9 mouse cellular contexts compared by ENCODE assay signal in the genomic region with DNA sequence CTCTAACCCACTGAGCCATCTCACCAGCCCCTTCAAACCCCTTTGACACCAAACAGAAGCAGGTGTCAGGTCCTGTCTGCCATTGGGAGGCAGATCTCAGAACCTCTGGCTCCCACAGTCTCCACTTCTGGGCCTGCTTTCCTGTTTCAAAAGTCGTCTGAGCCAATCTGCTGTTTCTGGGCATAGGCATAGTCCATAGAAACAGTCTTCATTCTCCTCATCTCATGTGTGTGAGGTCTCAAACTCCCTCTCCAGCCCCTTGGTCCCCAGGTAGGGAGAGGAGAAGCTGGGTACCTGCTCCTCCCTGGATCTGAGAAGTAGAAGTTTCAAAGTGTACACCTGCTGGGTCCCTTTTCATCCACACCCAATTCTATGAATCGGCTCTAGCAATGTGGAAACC. TPM values are rescaled to one million over a fixed set of nuclear protein-coding genes. Genes with fewer than 3 reads are reported as not detected.
DNase-seq lines count a peak whose midpoint lies in the region; ATAC-seq and TF ChIP-seq lines count a peak whose summit lies in the region.
"Had no signal": no experiment of that assay in that cellular context is flagged by ENCODE, and none has a peak within 500 bp of the region (broad histone marks: within the 10 kb centered on the region; RNA-seq: fewer than 3 reads in every experiment).

No protein-coding gene starts in this region.

- peaks cover 47% of the 10 kb centered on the region for H3K4me1 ChIP-seq in hindbrain, embryonic 13.5 days (replicated peaks)
- H3K4me1 ChIP-seq in neural tube, embryonic 12.5 days = peaks cover 14% of the 10 kb centered on the region

- peak overlapping the region; percentile 92 for H3K27ac ChIP-seq in gastrocnemius, adult 2 months
- H3K27ac ChIP-seq in left cerebral cortex, adult 2 months = peak overlapping the region; percentile 96
- H3K27ac ChIP-seq in hindbrain, embryonic 13.5 days = peak overlapping the region; percentile 67
- H3K27ac ChIP-seq in neural tube, embryonic 12.5 days = no peak overlapping the region
- H3K27ac ChIP-seq: macrophage had no signal

- H3K36me3 ChIP-seq in hindbrain, embryonic 13.5 days = peaks cover 7% of the 10 kb centered on the region; the same call in 1 of the 2 replicates
- H3K36me3 ChIP-seq in neural tube, embryonic 12.5 days = no peaks in the 10 kb centered on the region

- peaks cover 7% of the 10 kb centered on the region; the same call in 1 of the 2 replicates for H3K27me3 ChIP-seq in hindbrain, embryonic 13.5 days
- peaks cover 19% of the 10 kb centered on the region for H3K27me3 ChIP-seq in neural tube, embryonic 12.5 days (replicated peaks)

- WGBS in hindbrain, embryonic 13.5 days = 20% methylated on average over 2 of the region's 2 CpGs
- 26% methylated on average over 2 of the region's 2 CpGs for WGBS in neural tube, embryonic 12.5 days

- H3K4me3 ChIP-seq in gastrocnemius, adult 2 months = peak overlapping the region; percentile 76
- peak overlapping the region; percentile 81 for H3K4me3 ChIP-seq in left cerebral cortex, adult 2 months
- H3K4me3 ChIP-seq in hindbrain, embryonic 13.5 days = peak overlapping the region; percentile 85
- H3K4me3 ChIP-seq in neural tube, embryonic 12.5 days = peak overlapping the region; percentile 56; the same call in 1 of the 2 replicates

- no peaks in the 10 kb centered on the region for H3K9me3 ChIP-seq in hindbrain, embryonic 13.5 days
- H3K9me3 ChIP-seq in neural tube, embryonic 12.5 days = no peaks in the 10 kb centered on the region

- peak overlapping the region; percentile 88 for H3K4me2 ChIP-seq in hindbrain, embryonic 13.5 days
- H3K4me2 ChIP-seq in neural tube, embryonic 12.5 days (replicated peaks) = peak overlapping the region; percentile 95

- intact Hi-C loops in gastrocnemius, adult 2 months (cut with DNase I) = no loop called here
- intact Hi-C loops in left cerebral cortex, adult 2 months (cut with DNase I) = loop anchor here (2.0 to 5.0 kb wide), 2 partner anchors 34 to 54 kb away; partner anchors contain the start of gene Pde1b
- intact Hi-C loops in left cerebral cortex, postnatal 4 days (cut with DNase I) = no loop called here

- TF ChIP-seq CTCF in gastrocnemius, adult 2 months (IDR thresholded peaks at IDR 0.05) = no peak
- TF ChIP-seq CTCF in left cerebral cortex, adult 2 months (IDR thresholded peaks at IDR 0.05) = no peak

- H3K9ac ChIP-seq in hindbrain, embryonic 13.5 days = peak overlapping the region; percentile 91
- peak overlapping the region; percentile 51 for H3K9ac ChIP-seq in neural tube, embryonic 12.5 days

- no peak for DNase-seq in gastrocnemius, adult 2 months
- no peak for DNase-seq in gastrocnemius, postnatal 4 days (ENCODE audit: low spot score in 2 of 2)
- no peak for DNase-seq in left cerebral cortex, adult 2 months (ENCODE audit: extremely low spot score in 1 of 2, low spot score in 2 of 2)
- DNase-seq in left cerebral cortex, postnatal 4 days = no peak
- DNase-seq in ovary, postnatal 14 days (ENCODE audit: low spot score) = no peak

- no peak for ATAC-seq in hindbrain, embryonic 13.5 days (ENCODE audit: low FRiP score)
- ATAC-seq in neural tube, embryonic 12.5 days (ENCODE audit: low FRiP score, low read depth) = no peak
- ATAC-seq in erythroid progenitor cell, adult 5-6 weeks (replicated peaks; ENCODE audit: low FRiP score, poor library complexity, severe bottlenecking) = no peak

RNA-seq across cellular contexts. Expression of gene Ppp1r1a, which starts 1.3 kb away (rescaled TPM):
- total RNA-seq in gastrocnemius, adult 2 months (2021) = 100 to 1,000 TPM in 1 of 2 experiments, 10 to 100 TPM in 1; 67.6 to 107 TPM
- 10 to 100 TPM; 62.0 to 73.9 TPM for total RNA-seq in gastrocnemius, postnatal 4 days (2021)
- 100 to 1,000 TPM; 140 to 150 TPM for total RNA-seq in left cerebral cortex, adult 2 months (2021)
- total RNA-seq in left cerebral cortex, postnatal 4 days (2021) = 100 to 1,000 TPM; 144 to 153 TPM
- 99.2 and 101 TPM in 2 replicates for polyA plus RNA-seq in hindbrain, embryonic 13.5 days (2015; fragmentation: Nextera tagmentation; extraction: Ambion mirVana)
- polyA plus RNA-seq in neural tube, embryonic 12.5 days (2016; fragmentation: Nextera tagmentation; extraction: Ambion mirVana) = 53.1 and 55.5 TPM in 2 replicates
- total RNA-seq in erythroid progenitor cell, adult 5-6 weeks (2015; ENCODE audit: low replicate concordance) = not detected in 2 replicates
- total RNA-seq in erythroid progenitor cell, adult 5-6 weeks (2017; ENCODE audit: low replicate concordance) = not detected in 2 replicates

RNA-seq across cellular contexts. Expression of gene Glycam1, which starts 28.4 kb away (rescaled TPM):
- not detected for total RNA-seq in gastrocnemius, adult 2 months (2021)
- not detected for total RNA-seq in gastrocnemius, postnatal 4 days (2021)
- not detected for total RNA-seq in left cerebral cortex, adult 2 months (2021)
- total RNA-seq in left cerebral cortex, postnatal 4 days (2021) = not detected
- polyA plus RNA-seq in hindbrain, embryonic 13.5 days (2015; fragmentation: Nextera tagmentation; extraction: Ambion mirVana) = not detected in 2 replicates
- not detected in 2 replicates for polyA plus RNA-seq in neural tube, embryonic 12.5 days (2016; fragmentation: Nextera tagmentation; extraction: Ambion mirVana)
- total RNA-seq in erythroid progenitor cell, adult 5-6 weeks (2015; ENCODE audit: low replicate concordance) = not detected in 2 replicates
- not detected in 2 replicates for total RNA-seq in erythroid progenitor cell, adult 5-6 weeks (2017; ENCODE audit: low replicate concordance)
- polyA plus RNA-seq: macrophage had no signal

RNA-seq across cellular contexts. Expression of gene Pde1b, which starts 33.6 kb away (rescaled TPM):
- under 1 TPM; 0.42 to 0.51 TPM for total RNA-seq in gastrocnemius, adult 2 months (2021)
- 1 to 10 TPM; 2.6 TPM for total RNA-seq in gastrocnemius, postnatal 4 days (2021)
- 100 to 1,000 TPM; 138 to 175 TPM for total RNA-seq in left cerebral cortex, adult 2 months (2021)
- total RNA-seq in left cerebral cortex, postnatal 4 days (2021) = 10 to 100 TPM; 52.8 to 58.1 TPM
- 81.6 and 84.0 TPM in 2 replicates for polyA plus RNA-seq in hindbrain, embryonic 13.5 days (2015; fragmentation: Nextera tagmentation; extraction: Ambion mirVana)
- polyA plus RNA-seq in neural tube, embryonic 12.5 days (2016; fragmentation: Nextera tagmentation; extraction: Ambion mirVana) = 51.1 and 53.7 TPM in 2 replicates
- 1.1 and 13.8 TPM in 2 replicates for total RNA-seq in erythroid progenitor cell, adult 5-6 weeks (2015; ENCODE audit: low replicate concordance)
- total RNA-seq in erythroid progenitor cell, adult 5-6 weeks (2017; ENCODE audit: low replicate concordance) = 1.2 and 2.2 TPM in 2 replicates

Comparison
In these comparisons a context has a peak if more than half of its experiments do, and no peak if none do; other contexts are left out.
1. RNA of gene Ppp1r1a, which starts 1.3 kb away (total RNA-seq): 144 to 153 TPM in left cerebral cortex, postnatal 4 days, 140 to 150 TPM in left cerebral cortex, adult 2 months, 67.6 to 107 TPM in gastrocnemius, adult 2 months and 62.0 to 73.9 TPM in gastrocnemius, postnatal 4 days; not detected in erythroid progenitor cell, adult 5-6 weeks; every median in the first group is over 10 times any median in the second.
2. Peak in every context shown above with its lines, with median percentiles within 50 percentile points of each other: H3K4me3 ChIP-seq.